ENCODE assay signal across 13 mouse cellular contexts in genomic region chr16:18130288-18130687, GRCm38 (mm10). TPM values are rescaled to one million over a fixed set of nuclear protein-coding genes. Genes with fewer than 3 reads are reported as not detected.
DNase-seq lines count a peak whose midpoint lies in the region; ATAC-seq lines count a peak whose summit lies in the region.
"Had no signal": no experiment of that assay in that cellular context is flagged by ENCODE, and none has a peak within 500 bp of the region (broad histone marks: within the 10 kb centered on the region; RNA-seq: fewer than 3 reads in every experiment).

No protein-coding gene starts in this region.

- 13% methylated on average over 4 of the region's 4 CpGs for WGBS in embryonic facial prominence, embryonic 13.5 days
- 63% methylated on average over 4 of the region's 4 CpGs for WGBS in embryonic facial prominence, embryonic 10.5 days
- WGBS in limb, embryonic 13.5 days, result 21% methylated on average over 4 of the region's 4 CpGs
- 65% methylated on average over 4 of the region's 4 CpGs for WGBS in limb, embryonic 10.5 days
- 11% methylated on average over 4 of the region's 4 CpGs for WGBS in embryonic facial prominence, embryonic 14.5 days
- 56% methylated on average over 4 of the region's 4 CpGs for WGBS in midbrain, embryonic 16.5 days

- peak overlapping the region; percentile 14 for H3K27ac ChIP-seq in embryonic facial prominence, embryonic 13.5 days
- no peak overlapping the region for H3K27ac ChIP-seq in embryonic facial prominence, embryonic 10.5 days (replicated peaks)
- peak overlapping the region; percentile 45; the same call in 1 of the 2 replicates for H3K27ac ChIP-seq in limb, embryonic 13.5 days
- H3K27ac ChIP-seq in limb, embryonic 10.5 days, result no peak overlapping the region
- H3K27ac ChIP-seq in embryonic facial prominence, embryonic 14.5 days (replicated peaks; ENCODE audit: low read depth, low read length), result peak overlapping the region; percentile 21
- H3K27ac ChIP-seq in midbrain, embryonic 16.5 days (ENCODE audit: low read length), result peak overlapping the region; percentile 29; the same call in 1 of the 2 replicates

- H3K9ac ChIP-seq in embryonic facial prominence, embryonic 13.5 days, result no peak overlapping the region
- H3K9ac ChIP-seq in limb, embryonic 13.5 days, result no peak overlapping the region
- H3K9ac ChIP-seq in embryonic facial prominence, embryonic 14.5 days (ENCODE audit: low read depth, low read length), result no peak overlapping the region
- no peak overlapping the region for H3K9ac ChIP-seq in midbrain, embryonic 16.5 days (ENCODE audit: low read depth, low read length)

- H3K36me3 ChIP-seq in embryonic facial prominence, embryonic 13.5 days, result no peaks in the 10 kb centered on the region
- no peaks in the 10 kb centered on the region for H3K36me3 ChIP-seq in embryonic facial prominence, embryonic 10.5 days (replicated peaks)
- H3K36me3 ChIP-seq in limb, embryonic 13.5 days, result no peaks in the 10 kb centered on the region
- H3K36me3 ChIP-seq in limb, embryonic 10.5 days, result no peaks in the 10 kb centered on the region
- H3K36me3 ChIP-seq in embryonic facial prominence, embryonic 14.5 days (ENCODE audit: control insufficient read depth, insufficient read depth, low read length), result no peaks in the 10 kb centered on the region
- H3K36me3 ChIP-seq in midbrain, embryonic 16.5 days (ENCODE audit: control insufficient read depth, insufficient read depth, low read length), result no peaks in the 10 kb centered on the region; the same call in 1 of the 2 replicates

- no peak for DNase-seq in embryonic facial prominence, embryonic 10.5 days (ENCODE audit: low spot score)
- DNase-seq in limb, embryonic 10.5 days (ENCODE audit: low spot score), result no peak
- peak; percentile 84 for DNase-seq in embryonic facial prominence, embryonic 14.5 days (ENCODE audit: low spot score)
- no peak for DNase-seq in adrenal gland, postnatal 14 days
- DNase-seq: kidney, postnatal 14 days; lung, postnatal 14 days; retina, postnatal 1 day had no signal

- ATAC-seq in embryonic facial prominence, embryonic 13.5 days (ENCODE audit: insufficient number of reproducible peaks, insufficient read depth, low FRiP score, low TSS enrichment, low read depth), result no peak
- ATAC-seq in limb, embryonic 13.5 days (ENCODE audit: low FRiP score, low read depth), result peak; percentile 30; the same call in 1 of the 2 replicates
- no peak; the same call in 1 of the 2 replicates for ATAC-seq in embryonic facial prominence, embryonic 14.5 days (ENCODE audit: low read depth)
- ATAC-seq in midbrain, embryonic 16.5 days, result no peak
- ATAC-seq: CD4-positive, CD25-positive, alpha-beta regulatory T cell, adult 4 months had no signal

- no peak overlapping the region for H3K4me3 ChIP-seq in embryonic facial prominence, embryonic 13.5 days
- no peak overlapping the region for H3K4me3 ChIP-seq in embryonic facial prominence, embryonic 10.5 days
- H3K4me3 ChIP-seq in limb, embryonic 13.5 days, result no peak overlapping the region
- no peak overlapping the region for H3K4me3 ChIP-seq in limb, embryonic 10.5 days
- no peak overlapping the region for H3K4me3 ChIP-seq in embryonic facial prominence, embryonic 14.5 days (ENCODE audit: low read depth, low read length)
- no peak overlapping the region for H3K4me3 ChIP-seq in midbrain, embryonic 16.5 days (ENCODE audit: low read depth, low read length)
- H3K4me3 ChIP-seq: myocyte had no signal

- H3K4me1 ChIP-seq in embryonic facial prominence, embryonic 13.5 days, result peaks cover 28% of the 10 kb centered on the region
- peaks cover 15% of the 10 kb centered on the region for H3K4me1 ChIP-seq in embryonic facial prominence, embryonic 10.5 days
- peaks cover 33% of the 10 kb centered on the region for H3K4me1 ChIP-seq in limb, embryonic 13.5 days
- peaks cover 28% of the 10 kb centered on the region for H3K4me1 ChIP-seq in limb, embryonic 10.5 days
- H3K4me1 ChIP-seq in embryonic facial prominence, embryonic 14.5 days (ENCODE audit: control insufficient read depth, insufficient read depth, low read length), result peaks cover 14% of the 10 kb centered on the region
- peaks cover 31% of the 10 kb centered on the region for H3K4me1 ChIP-seq in midbrain, embryonic 16.5 days (ENCODE audit: control insufficient read depth, insufficient read depth, low read length)

- peak overlapping the region; percentile 3; the same call in 1 of the 2 replicates for H3K4me2 ChIP-seq in embryonic facial prominence, embryonic 13.5 days
- H3K4me2 ChIP-seq in limb, embryonic 13.5 days (replicated peaks), result no peak overlapping the region
- H3K4me2 ChIP-seq in embryonic facial prominence, embryonic 14.5 days (ENCODE audit: low read depth, low read length), result no peak overlapping the region
- H3K4me2 ChIP-seq in midbrain, embryonic 16.5 days (ENCODE audit: low read length), result peak overlapping the region; percentile 37
- H3K4me2 ChIP-seq: liver, embryonic 11.5 days had no signal

- peaks cover 44% of the 10 kb centered on the region for H3K27me3 ChIP-seq in embryonic facial prominence, embryonic 13.5 days
- peaks cover 75% of the 10 kb centered on the region for H3K27me3 ChIP-seq in embryonic facial prominence, embryonic 10.5 days (replicated peaks; ENCODE audit: low read depth, poor library complexity, severe bottlenecking)
- peaks cover 41% of the 10 kb centered on the region for H3K27me3 ChIP-seq in limb, embryonic 13.5 days
- peaks cover 84% of the 10 kb centered on the region for H3K27me3 ChIP-seq in limb, embryonic 10.5 days (ENCODE audit: low read depth, poor library complexity, severe bottlenecking)
- peaks cover 32% of the 10 kb centered on the region for H3K27me3 ChIP-seq in embryonic facial prominence, embryonic 14.5 days (replicated peaks; ENCODE audit: control insufficient read depth, insufficient read depth, low read length)
- H3K27me3 ChIP-seq in midbrain, embryonic 16.5 days (ENCODE audit: control insufficient read depth, insufficient read depth, low read depth, low read length), result peaks cover 2% of the 10 kb centered on the region; the same call in 1 of the 2 replicates

- H3K9me3 ChIP-seq in embryonic facial prominence, embryonic 13.5 days, result no peaks in the 10 kb centered on the region
- H3K9me3 ChIP-seq in embryonic facial prominence, embryonic 10.5 days, result no peaks in the 10 kb centered on the region
- H3K9me3 ChIP-seq in limb, embryonic 13.5 days, result no peaks in the 10 kb centered on the region
- no peaks in the 10 kb centered on the region for H3K9me3 ChIP-seq in limb, embryonic 10.5 days (replicated peaks)
- H3K9me3 ChIP-seq in embryonic facial prominence, embryonic 14.5 days (ENCODE audit: control insufficient read depth, low read length), result no peaks in the 10 kb centered on the region
- H3K9me3 ChIP-seq in midbrain, embryonic 16.5 days (replicated peaks; ENCODE audit: control insufficient read depth, low read length, poor library complexity, severe bottlenecking), result no peaks in the 10 kb centered on the region

RNA-seq across cellular contexts. Expression of gene Rtn4r, which starts 2.8 kb away (rescaled TPM):
- polyA plus RNA-seq in embryonic facial prominence, embryonic 13.5 days (2015; fragmentation: Nextera tagmentation; extraction: Ambion mirVana), result 5.6 and 6.3 TPM in 2 replicates
- polyA plus RNA-seq in embryonic facial prominence, embryonic 10.5 days (2016; fragmentation: Nextera tagmentation; extraction: Ambion mirVana), result 0.87 and 1.4 TPM in 2 replicates
- polyA plus RNA-seq in limb, embryonic 13.5 days (2015; fragmentation: Nextera tagmentation; extraction: Ambion mirVana), result 6.4 and 6.5 TPM in 2 replicates
- 1.3 and 3.8 TPM in 2 replicates for polyA plus RNA-seq in limb, embryonic 10.5 days (2016; fragmentation: Nextera tagmentation; extraction: Ambion mirVana)
- polyA plus RNA-seq in embryonic facial prominence, embryonic 14.5 days (2014; fragmentation: Nextera tagmentation; extraction: Ambion mirVana), result 4.3 and 5.1 TPM in 2 replicates
- 26.6 and 29.7 TPM in 2 replicates for polyA plus RNA-seq in midbrain, embryonic 16.5 days (2015; fragmentation: Nextera tagmentation; extraction: Ambion mirVana)
- total RNA-seq in adrenal gland, postnatal 14 days (2021), result 0.33 and 0.86 TPM in 2 replicates
- polyA plus RNA-seq: CD4-positive, CD25-positive, alpha-beta regulatory T cell, adult 4 months had no signal

RNA-seq across cellular contexts. Expression of gene Prodh, which starts 40.3 kb away (rescaled TPM):
- 8.2 and 10.5 TPM in 2 replicates for polyA plus RNA-seq in embryonic facial prominence, embryonic 13.5 days (2015; fragmentation: Nextera tagmentation; extraction: Ambion mirVana)
- polyA plus RNA-seq in embryonic facial prominence, embryonic 10.5 days (2016; fragmentation: Nextera tagmentation; extraction: Ambion mirVana), result 16.2 and 16.9 TPM in 2 replicates
- 8.8 and 9.5 TPM in 2 replicates for polyA plus RNA-seq in limb, embryonic 13.5 days (2015; fragmentation: Nextera tagmentation; extraction: Ambion mirVana)
- polyA plus RNA-seq in limb, embryonic 10.5 days (2016; fragmentation: Nextera tagmentation; extraction: Ambion mirVana), result 16.6 and 19.4 TPM in 2 replicates
- 7.2 and 7.7 TPM in 2 replicates for polyA plus RNA-seq in embryonic facial prominence, embryonic 14.5 days (2014; fragmentation: Nextera tagmentation; extraction: Ambion mirVana)
- polyA plus RNA-seq in midbrain, embryonic 16.5 days (2015; fragmentation: Nextera tagmentation; extraction: Ambion mirVana), result 3.6 and 4.1 TPM in 2 replicates
- total RNA-seq in adrenal gland, postnatal 14 days (2021), result 37.6 and 37.9 TPM in 2 replicates

Comparison
In these comparisons a context has a peak if more than half of its experiments do, and no peak if none do; other contexts are left out.
1. H3K27ac ChIP-seq: peak in embryonic facial prominence, embryonic 13.5 days (single experiment), limb, embryonic 13.5 days (single experiment), embryonic facial prominence, embryonic 14.5 days (single experiment) and midbrain, embryonic 16.5 days (single experiment); none in embryonic facial prominence, embryonic 10.5 days (single experiment) and limb, embryonic 10.5 days (single experiment).
2. H3K4me2 ChIP-seq: peak in embryonic facial prominence, embryonic 13.5 days (single experiment) and midbrain, embryonic 16.5 days (single experiment); none in limb, embryonic 13.5 days (single experiment) and embryonic facial prominence, embryonic 14.5 days (single experiment).